Mouse (Mus musculus) CD8-positive naive resting alpha-beta T cell, adult 2 months (primary cell): ENCODE measurements around the gene Zdhhc7.
A peak's percentile ranks its signal among the peaks of the same experiment; 100 is the strongest.

Experiments used
- DNase-seq, 2 experiments: peaks; one replicate each; pipeline ENCODE4 v3.0.0; 2022; ENCODE audit warnings: low read depth in 2 of 2, low spot score in 2 of 2

The Zdhhc7 gene

GRCm38 (mm10) chr8:120037199-120037598, 64.1 kb downstream of the Zdhhc7 start:
- DNase-seq: no peak

DNA sequence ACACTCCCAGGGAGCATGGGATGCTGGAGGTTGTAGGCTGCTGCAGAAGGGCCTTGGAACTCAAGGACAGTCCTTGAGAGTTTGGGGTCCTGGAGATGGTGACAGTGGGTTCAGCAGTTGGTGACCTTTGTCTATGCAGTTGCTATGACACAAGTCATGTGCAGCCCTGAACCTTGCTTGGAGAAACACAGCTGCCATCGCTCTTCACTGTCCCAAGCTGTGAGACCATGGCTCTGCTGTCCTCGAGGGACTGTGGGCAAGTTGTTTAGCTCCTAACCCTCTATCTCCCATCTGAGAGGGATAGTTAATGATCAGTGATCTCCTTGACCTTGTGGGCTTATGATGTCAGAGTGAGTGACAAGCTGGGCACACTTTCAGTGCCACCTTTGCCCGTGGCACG, 64.7 kb downstream of the Zdhhc7 start:
- DNase-seq: no peak

DNA sequence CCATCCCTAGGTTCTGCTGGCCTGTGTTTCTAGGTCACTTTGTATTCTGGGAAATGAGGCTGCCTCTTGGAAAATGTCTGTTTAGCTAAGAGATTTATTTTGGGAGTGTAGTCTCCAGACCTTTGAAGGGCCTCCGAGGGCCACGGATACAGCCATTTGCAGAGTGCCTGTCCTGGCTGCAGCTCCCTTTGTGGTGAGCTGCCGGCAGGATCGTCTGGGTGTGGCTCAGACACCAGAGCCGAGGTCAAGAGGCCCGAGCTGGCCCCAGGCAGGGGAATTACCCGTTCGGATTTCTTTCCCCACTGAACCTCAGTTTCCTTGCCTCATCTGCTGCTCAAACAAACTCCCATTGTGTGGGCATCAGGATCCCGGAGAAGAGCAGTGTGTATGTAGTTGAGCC, 65.2 kb downstream of the Zdhhc7 start:
- no peak for DNase-seq

DNA sequence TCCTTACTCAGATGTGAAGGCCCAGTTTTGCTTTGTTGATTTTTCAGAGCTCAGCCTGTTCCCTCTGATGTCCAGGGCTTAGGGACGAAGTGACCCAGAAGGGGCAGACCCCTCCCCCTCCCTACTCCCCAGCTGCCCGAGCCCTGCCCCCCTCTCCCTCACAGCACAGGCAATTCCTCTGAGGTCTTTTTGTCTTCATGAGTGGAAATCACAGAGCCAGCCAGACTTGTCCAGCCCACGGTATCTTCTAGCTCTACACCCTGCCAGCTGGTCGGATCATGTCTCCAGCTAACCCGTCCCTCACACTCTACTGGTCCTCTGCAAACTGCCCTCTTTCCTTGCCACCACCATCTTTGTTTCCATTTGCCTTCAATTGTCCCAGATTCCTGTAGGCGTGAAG, 66.8 kb downstream of the Zdhhc7 start:
- DNase-seq: no peak

DNA sequence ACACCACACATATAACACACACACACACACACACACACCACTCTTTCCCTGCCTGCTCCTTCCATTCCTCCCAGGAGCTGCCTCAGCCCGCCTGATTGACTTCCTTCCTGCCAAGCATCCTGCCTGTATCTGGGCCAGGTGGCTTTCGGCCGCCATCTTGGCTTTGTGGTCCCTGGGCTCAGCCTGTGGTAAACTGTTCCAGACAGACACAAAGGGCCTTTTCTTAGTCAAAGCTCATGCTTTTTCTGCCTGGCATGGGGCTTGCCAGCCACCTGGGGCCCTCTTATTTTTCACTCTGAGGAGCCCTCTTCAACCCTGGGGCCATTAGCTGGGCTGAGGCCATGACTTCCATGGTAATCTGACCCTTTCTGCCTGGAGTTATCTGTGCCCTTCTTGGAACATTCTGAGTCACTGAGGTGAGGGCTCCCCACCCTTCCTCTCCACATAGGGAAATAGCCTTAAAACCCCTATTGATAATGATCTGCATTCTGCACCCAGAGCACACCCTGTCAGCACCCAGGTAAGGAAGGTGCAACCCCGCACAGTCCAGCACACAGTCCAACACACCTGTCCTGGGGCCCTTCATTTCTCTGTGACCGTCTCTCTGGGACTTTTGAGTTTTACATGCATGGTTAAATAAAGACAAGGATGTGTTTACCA, 68.6 kb downstream of the Zdhhc7 start:
- DNase-seq: peak in 1 of 2 experiments; percentile 7
